Mouse (Mus musculus) limb, embryonic 11.5 days (tissue): ENCODE results near the gene Cpne5. TPM values are rescaled to one million over a fixed set of nuclear protein-coding genes. Genes with fewer than 3 reads are reported as not detected.

Source experiments
- ATAC-seq: fragments of 200-750 bp; cut with Nextera tagmentation; 2 replicates; pipeline ENCODE4 v1.8.0; 2017; ENCODE audit warnings: low read depth; ENCODE audit not compliant: insufficient number of reproducible peaks, low FRiP score, low TSS enrichment
- DNase-seq: peaks from one replicate; pipeline ENCODE4 v3.0.0-alpha.2; 2015; ENCODE audit warnings: low spot score
- H3K27ac ChIP-seq: fragments of 300-500 bp; sonication (generic); replicated peaks from 2 replicates; pipeline ENCODE4 v1.5.1; 2014; ENCODE audit warnings: low read depth, mild to moderate bottlenecking, low read length
- H3K27me3 ChIP-seq: fragments of 300-500 bp; sonication (generic); 2 replicates; pipeline ENCODE4 v1.6.1; 2014; ENCODE audit warnings: mild to moderate bottlenecking, low read length, mixed read lengths; ENCODE audit not compliant: control insufficient read depth, insufficient read depth
- H3K36me3 ChIP-seq: fragments of 300-500 bp; sonication (generic); 2 replicates; pipeline ENCODE4 v1.6.1; 2014; ENCODE audit warnings: mild to moderate bottlenecking, low read length, moderate library complexity, mixed read lengths; ENCODE audit not compliant: control insufficient read depth, insufficient read depth
- H3K4me1 ChIP-seq: fragments of 300-500 bp; sonication (generic); 2 replicates; pipeline ENCODE4 v1.6.1; 2014; ENCODE audit warnings: low read length, mixed read lengths; ENCODE audit not compliant: control insufficient read depth, insufficient read depth
- H3K4me2 ChIP-seq: fragments of 300-500 bp; sonication (generic); 2 replicates; pipeline ENCODE4 v1.6.1; 2014; ENCODE audit warnings: low read depth, mild to moderate bottlenecking, moderate library complexity; ENCODE audit not compliant: severe bottlenecking
- H3K4me3 ChIP-seq: fragments of 300-500 bp; sonication (generic); 2 replicates; pipeline ENCODE4 v1.5.1; 2014; ENCODE audit warnings: low read depth, low read length
- H3K9ac ChIP-seq: fragments of 300-500 bp; sonication (generic); 2 replicates; pipeline ENCODE4 v1.6.1; 2014; ENCODE audit warnings: mild to moderate bottlenecking, low read length
- H3K9me3 ChIP-seq: fragments of 300-500 bp; sonication (generic); 2 replicates; pipeline ENCODE4 v1.6.1; 2016; ENCODE audit warnings: low read length; ENCODE audit not compliant: control insufficient read depth
- WGBS: fragments of 180-500 bp; shearing (Covaris S2); extraction: QIAGEN DNeasy Blood & Tissue Kit; methylation state at CpG from one replicate; pipeline ENCODE4 v1.1.7; 2014; 5-methylcytosine and 5-hydroxymethylcytosine counted together
- polyA plus RNA-seq: library from polyadenylated mRNA; unstranded; fragments of >200 nt; fragmentation: Nextera tagmentation; extraction: Ambion mirVana; gene quantifications from 2 replicates; pipeline ENCODE4 v1.2.1, GENCODE M21; 2014

The Cpne5 gene
- polyA plus RNA-seq, 1 experiment from 2014 or later, result 4.1 TPM

- peaks cover 21% of the 10 kb centered on the region for H3K4me1 ChIP-seq
- H3K27ac ChIP-seq, result 0 out of 2 replicates have a peak overlapping the region, but pooled peaks have one; percentile 10
- no peak overlapping the region for H3K4me2 ChIP-seq
- 29% methylated on average over 11 of the region's 12 CpGs for WGBS
- DNase-seq (peak; percentile 55), ATAC-seq (no peak)
- H3K4me3 ChIP-seq, result no peak overlapping the region
- no peaks in the 10 kb centered on the region for H3K9me3 ChIP-seq
- H3K36me3 ChIP-seq, result peaks cover 3% of the 10 kb centered on the region
- peak overlapping the region; percentile 3; the same call in 1 of the 2 replicates for H3K9ac ChIP-seq
- H3K27me3 ChIP-seq, result no peaks in the 10 kb centered on the region
Measured at GRCm38 (mm10) chr17:29244912-29245311, 6.9 kb upstream of the Cpne5 start.

GRCm38 (mm10) chr17:29238421-29238945, 516 bp upstream of the Cpne5 start:
- no peak overlapping the region for H3K27ac ChIP-seq
- H3K27me3 ChIP-seq, result peaks cover 15% of the 10 kb centered on the region
- H3K4me2 ChIP-seq, result peak overlapping the region; percentile 100
- no peaks in the 10 kb centered on the region for H3K36me3 ChIP-seq
- H3K9me3 ChIP-seq, result no peaks in the 10 kb centered on the region
- WGBS, result 3% methylated on average over 23 of the region's 23 CpGs
- H3K9ac ChIP-seq, result no peak overlapping the region; the same call in 1 of the 2 replicates
- peak overlapping the region; percentile 50 for H3K4me3 ChIP-seq
- DNase-seq, result peak; percentile 50
- H3K4me1 ChIP-seq, result peaks cover 11% of the 10 kb centered on the region
- ATAC-seq, result no peak

GRCm38 (mm10) chr17:29237267-29237771, 648 bp downstream of the Cpne5 start:
- peaks cover 15% of the 10 kb centered on the region for H3K27me3 ChIP-seq
- peaks cover 11% of the 10 kb centered on the region for H3K4me1 ChIP-seq
- ATAC-seq (no peak), DNase-seq (peak; percentile 40)
- under 1% methylated on average over 32 of the region's 32 CpGs for WGBS
- peak overlapping the region; percentile 100 for H3K4me2 ChIP-seq
- no peak overlapping the region for H3K27ac ChIP-seq
- H3K4me3 ChIP-seq, result peak overlapping the region; percentile 50
- H3K9me3 ChIP-seq, result no peaks in the 10 kb centered on the region
- no peaks in the 10 kb centered on the region for H3K36me3 ChIP-seq
- peak overlapping the region; percentile 56 for H3K9ac ChIP-seq

- ATAC-seq (no peak), DNase-seq (no peak)
- H3K9ac ChIP-seq, result no peak overlapping the region
- 53% methylated on average over 7 of the region's 7 CpGs for WGBS
- peaks cover 11% of the 10 kb centered on the region for H3K4me1 ChIP-seq
- no peaks in the 10 kb centered on the region for H3K9me3 ChIP-seq
- H3K4me2 ChIP-seq, result no peak overlapping the region
- no peak overlapping the region for H3K4me3 ChIP-seq
- no peak overlapping the region for H3K27ac ChIP-seq
- no peaks in the 10 kb centered on the region for H3K36me3 ChIP-seq
- H3K27me3 ChIP-seq, result peaks cover 15% of the 10 kb centered on the region
Measured at GRCm38 (mm10) chr17:29236111-29236510, 1.9 kb downstream of the Cpne5 start.

DNA sequence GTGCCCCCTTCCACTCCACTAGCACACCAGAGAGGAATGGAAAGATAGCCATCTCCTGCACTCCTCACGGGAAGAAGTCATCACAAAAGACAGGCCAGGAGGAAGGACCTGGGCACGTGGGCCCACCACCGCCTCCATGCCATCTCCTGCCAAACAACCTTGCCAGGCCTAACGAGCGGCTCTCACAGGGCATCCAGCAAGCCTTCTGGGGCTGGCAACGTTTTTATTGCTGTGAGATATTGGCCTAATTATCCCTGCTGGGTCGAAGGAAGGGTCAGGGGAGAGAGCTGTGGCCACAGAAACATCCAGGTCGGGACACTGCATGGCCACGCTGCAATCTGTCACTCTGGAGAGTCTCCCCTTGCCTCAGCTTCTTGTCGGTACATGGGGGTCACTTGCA, 6.9 kb downstream of the Cpne5 start:
- Histone ChIP-seq H3K4me2 (no peak overlapping the region), H3K36me3 (no peaks in the 10 kb centered on the region), H3K9ac (no peak overlapping the region), H3K4me3 (no peak overlapping the region), H3K9me3 (no peaks in the 10 kb centered on the region), H3K27ac (no peak overlapping the region), H3K4me1 (no peaks in the 10 kb centered on the region), H3K27me3 (peaks cover 2% of the 10 kb centered on the region; the same call in 1 of the 2 replicates)
- WGBS, result 45% methylated on average over 10 of the region's 10 CpGs
- no peak for DNase-seq
- no peak for ATAC-seq

DNA sequence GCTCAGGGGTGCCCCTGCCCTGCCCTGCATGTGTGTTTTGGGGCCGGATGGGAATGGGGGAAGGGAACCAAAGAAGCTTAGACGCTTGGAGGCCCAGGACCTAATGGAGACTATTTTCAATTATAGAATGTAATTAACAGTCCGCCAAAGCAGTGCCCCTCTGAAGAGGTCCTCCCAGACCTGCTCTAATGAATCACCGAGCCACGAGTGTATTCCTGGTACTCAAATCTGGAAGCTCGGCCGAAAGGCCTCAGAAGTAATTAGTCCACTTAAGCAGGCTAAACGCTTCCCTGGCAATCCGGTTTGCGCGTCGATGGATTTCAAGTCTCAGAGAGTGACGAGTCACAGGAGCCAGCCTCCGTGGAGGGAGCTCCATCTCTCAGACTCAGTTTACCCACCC, 17.3 kb downstream of the Cpne5 start:
- Histone ChIP-seq H3K27me3 (no peaks in the 10 kb centered on the region), H3K27ac (no peak overlapping the region), H3K4me3 (no peak overlapping the region), H3K36me3 (no peaks in the 10 kb centered on the region), H3K9me3 (no peaks in the 10 kb centered on the region), H3K4me1 (peaks cover 11% of the 10 kb centered on the region; the same call in 1 of the 2 replicates), H3K9ac (no peak overlapping the region), H3K4me2 (no peak overlapping the region)
- DNase-seq (no peak), ATAC-seq (no peak)
- WGBS, result 48% methylated on average over 14 of the region's 14 CpGs

DNA sequence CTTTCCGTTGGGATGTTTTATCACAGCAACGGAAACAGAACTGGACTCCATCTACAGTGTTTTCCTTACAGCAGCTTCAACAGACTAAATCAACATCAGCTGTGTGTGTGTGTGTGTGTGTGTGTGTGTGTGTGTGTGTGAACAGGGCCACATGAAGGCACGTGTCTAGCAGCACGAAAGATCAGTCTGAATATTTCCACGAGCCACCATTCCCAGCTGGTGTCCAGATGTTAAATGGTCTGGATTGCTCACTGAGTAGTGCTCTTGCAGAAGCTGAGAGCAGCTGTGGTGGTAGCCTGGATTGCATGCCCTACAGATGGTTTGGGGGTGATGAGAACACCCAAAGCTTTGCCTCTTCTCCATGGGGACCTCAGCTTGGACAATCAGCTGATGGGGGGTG, 19.9 kb downstream of the Cpne5 start:
- no peak overlapping the region for H3K4me2 ChIP-seq
- no peaks in the 10 kb centered on the region for H3K36me3 ChIP-seq
- H3K9ac ChIP-seq, result no peak overlapping the region
- WGBS, result 31% methylated on average over 5 of the region's 5 CpGs
- no peak overlapping the region for H3K27ac ChIP-seq
- ATAC-seq (no peak), DNase-seq (peak; percentile 59)
- H3K4me3 ChIP-seq, result no peak overlapping the region
- H3K27me3 ChIP-seq, result no peaks in the 10 kb centered on the region
- no peaks in the 10 kb centered on the region for H3K9me3 ChIP-seq
- H3K4me1 ChIP-seq, result peaks cover 29% of the 10 kb centered on the region

GRCm38 (mm10) chr17:29216078-29216477, 21.9 kb downstream of the Cpne5 start:
- DNase-seq (no peak), ATAC-seq (no peak)
- H3K9ac ChIP-seq, result no peak overlapping the region
- H3K4me2 ChIP-seq, result no peak overlapping the region
- no peak overlapping the region for H3K27ac ChIP-seq
- H3K4me3 ChIP-seq, result no peak overlapping the region
- 55% methylated on average over 7 of the region's 7 CpGs for whole genome bisulfite sequencing
- H3K9me3 ChIP-seq, result no peaks in the 10 kb centered on the region
- H3K4me1 ChIP-seq, result peaks cover 34% of the 10 kb centered on the region
- H3K36me3 ChIP-seq, result no peaks in the 10 kb centered on the region
- H3K27me3 ChIP-seq, result no peaks in the 10 kb centered on the region

GRCm38 (mm10) chr17:29214655-29215054, 23.3 kb downstream of the Cpne5 start:
- DNase-seq (no peak), ATAC-seq (no peak)
- no peak overlapping the region for H3K4me2 ChIP-seq
- H3K9me3 ChIP-seq, result no peaks in the 10 kb centered on the region
- no peaks in the 10 kb centered on the region for H3K36me3 ChIP-seq
- H3K27ac ChIP-seq, result no peak overlapping the region
- no peak overlapping the region for H3K4me3 ChIP-seq
- H3K4me1 ChIP-seq, result peaks cover 34% of the 10 kb centered on the region
- H3K9ac ChIP-seq, result no peak overlapping the region
- H3K27me3 ChIP-seq, result no peaks in the 10 kb centered on the region
- 47% methylated on average over 10 of the region's 10 CpGs for WGBS
